Mouse (Mus musculus): Measurements from ENCODE around the gene Thada. TPM values are rescaled to one million over a fixed set of nuclear protein-coding genes. Genes with fewer than 3 reads are reported as not detected.

The Thada gene
- polyA plus RNA-seq, 3 experiments from 2014 or later, result 19.3 to 113 (median 105) TPM

DNA sequence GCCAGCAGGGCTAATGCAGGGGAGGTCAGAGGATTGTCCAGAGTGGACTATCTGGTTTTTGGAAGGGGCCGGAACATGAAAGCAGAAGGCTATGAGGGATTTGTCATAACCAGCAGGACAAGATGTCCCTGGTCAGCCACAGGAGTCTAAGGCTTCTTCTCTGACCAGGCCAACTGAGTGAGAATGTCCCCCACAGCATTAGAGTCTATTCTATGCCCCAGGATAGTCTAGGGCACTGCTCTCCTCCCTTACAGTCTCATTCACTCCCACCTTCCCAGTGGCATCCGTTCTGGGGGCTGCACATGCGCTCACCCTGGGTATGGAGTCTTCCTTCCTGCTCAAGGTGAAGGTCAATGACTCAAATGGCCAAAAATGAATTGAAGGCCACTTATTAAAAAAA, 258.4 kb downstream of the Thada start:
- no peak for ATAC-seq

DNA sequence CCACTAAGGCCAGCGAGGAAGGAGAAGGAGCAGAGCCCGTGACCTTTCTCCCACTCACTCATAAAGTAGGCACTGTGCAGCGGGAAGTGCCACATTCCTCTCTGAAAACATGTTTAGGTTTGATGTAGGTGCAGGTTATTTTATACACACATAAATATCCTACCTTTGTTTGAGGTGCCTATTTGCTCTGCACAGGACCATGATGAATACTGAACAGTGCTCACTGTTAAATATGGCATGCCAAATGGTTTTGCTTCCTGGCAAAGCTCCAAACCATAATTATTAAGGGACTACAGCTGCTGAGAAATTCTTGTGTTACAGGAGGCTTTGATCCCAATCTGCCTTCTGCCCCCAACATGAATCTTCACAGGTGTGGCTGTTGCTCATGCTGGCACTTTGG, 259.8 kb downstream of the Thada start:
- ATAC-seq, result no peak

DNA sequence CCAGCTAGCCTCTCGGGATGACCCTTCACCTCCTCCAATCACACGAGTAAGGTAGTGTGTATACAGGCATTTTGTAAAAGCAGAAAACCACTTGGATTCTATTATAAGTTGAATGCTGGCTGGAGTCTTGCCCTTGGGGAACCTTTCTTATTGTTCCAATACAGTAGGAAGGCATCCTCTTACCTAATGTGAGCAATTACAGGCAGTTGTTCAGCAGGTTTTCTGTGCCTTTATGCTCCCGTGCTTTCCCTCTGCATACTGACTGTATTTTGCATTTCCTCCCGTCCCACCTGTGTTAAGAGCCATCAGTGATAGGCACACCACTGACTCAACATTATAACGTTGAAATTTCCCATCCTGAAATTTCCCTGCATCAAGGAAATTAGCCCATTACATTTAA, 261.0 kb downstream of the Thada start:
- ATAC-seq, result no peak

DNA sequence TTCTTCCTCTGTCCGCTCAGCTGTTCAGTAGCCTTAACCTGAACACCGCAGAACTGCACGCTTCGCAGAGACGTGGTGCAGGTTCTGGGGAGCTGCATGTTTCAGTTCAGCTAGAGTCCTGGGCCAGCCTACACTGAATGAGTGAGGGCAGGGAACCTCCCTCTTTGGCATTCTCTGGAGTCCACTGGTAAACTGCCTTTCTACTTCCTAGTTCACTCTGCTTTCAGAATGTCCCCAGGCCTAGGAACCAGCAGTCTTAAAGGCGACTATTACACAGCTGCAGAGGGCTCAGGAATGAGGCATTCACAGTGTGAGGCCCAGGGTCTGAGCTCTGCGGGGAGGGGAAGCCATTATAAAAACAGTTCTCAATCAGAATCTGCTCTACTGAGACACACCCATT, 262.7 kb downstream of the Thada start:
- no peak for ATAC-seq

DNA sequence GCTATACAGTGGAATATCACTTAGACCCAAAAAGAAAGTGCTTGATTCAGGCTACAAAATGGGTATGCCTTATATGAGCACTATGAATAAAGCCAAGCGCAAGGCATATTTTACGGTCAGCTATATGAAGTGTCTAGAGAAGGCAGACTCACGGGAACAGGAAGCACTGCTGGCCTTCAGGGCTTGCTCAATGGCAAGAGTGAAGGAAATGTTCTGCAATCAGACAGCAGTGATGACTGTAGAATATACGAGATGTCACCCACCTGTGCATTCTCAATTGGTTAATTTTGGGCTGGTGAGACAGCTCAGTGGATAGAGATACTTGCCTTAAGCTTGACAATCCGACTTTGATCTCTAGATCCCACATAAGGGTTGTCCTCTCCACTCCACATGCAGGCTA, 264.8 kb downstream of the Thada start:
- no peak for ATAC-seq

DNA sequence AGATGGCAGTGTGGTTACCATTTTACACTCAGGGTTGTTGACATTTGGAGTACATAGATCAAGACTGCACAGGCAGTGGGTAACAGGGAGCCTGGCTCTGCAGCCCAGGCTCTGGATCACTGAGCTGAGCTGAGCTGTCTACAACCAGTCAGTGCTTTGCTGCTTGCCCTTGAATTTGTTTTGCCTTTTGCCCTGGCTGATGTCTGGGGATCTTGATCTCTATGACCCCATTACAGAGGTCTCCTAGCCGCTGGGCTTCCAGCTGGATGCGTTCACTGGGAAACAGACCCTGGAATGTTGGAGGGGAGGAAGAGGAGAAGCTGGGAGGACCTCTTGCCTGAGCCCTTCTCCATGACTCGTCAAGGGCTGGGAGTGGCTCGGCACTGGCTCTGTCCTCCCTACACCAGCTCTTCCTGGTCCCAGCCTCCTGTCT, 268.1 kb downstream of the Thada start:
- no peak for ATAC-seq

DNA sequence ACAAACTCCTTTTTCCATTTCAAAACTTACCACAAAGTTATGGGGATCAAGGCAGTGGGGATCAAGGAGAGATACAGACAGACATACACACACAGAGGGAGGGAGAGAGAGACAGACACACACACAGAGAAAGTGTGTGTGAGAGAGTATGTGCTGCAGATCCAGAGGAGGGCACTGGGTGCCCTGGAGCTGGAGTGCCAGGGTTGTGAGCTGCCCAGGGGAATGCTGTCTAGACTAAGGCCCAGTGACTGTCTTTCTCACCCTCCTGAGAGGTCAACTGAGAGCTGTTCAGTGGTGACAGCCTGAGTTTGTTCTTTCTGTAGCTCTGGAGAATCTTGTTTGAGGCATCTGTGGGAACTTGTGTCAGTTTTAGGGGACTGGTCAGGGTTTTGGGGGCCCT, 269.7 kb downstream of the Thada start:
- ATAC-seq, result no peak

DNA sequence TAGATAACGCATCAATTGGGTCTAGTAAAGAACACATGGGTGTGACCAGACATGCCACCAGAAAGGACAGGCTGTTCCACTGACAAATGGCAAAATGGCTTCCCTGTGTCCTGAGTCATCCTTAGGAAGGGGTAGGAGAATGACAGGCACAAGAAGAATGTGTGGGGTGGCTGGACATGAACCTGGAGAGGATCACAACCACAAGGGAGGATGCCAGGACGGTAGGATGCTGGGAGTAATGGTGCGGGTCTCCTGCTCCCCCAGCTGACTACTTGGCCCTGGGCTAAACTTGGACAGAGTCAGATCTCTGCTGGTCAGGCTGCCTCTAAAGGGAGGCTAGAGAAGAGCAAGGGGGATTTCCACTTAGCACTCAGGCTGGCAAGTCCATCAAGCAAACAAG, 270.2 kb downstream of the Thada start:
- ATAC-seq, result no peak

DNA sequence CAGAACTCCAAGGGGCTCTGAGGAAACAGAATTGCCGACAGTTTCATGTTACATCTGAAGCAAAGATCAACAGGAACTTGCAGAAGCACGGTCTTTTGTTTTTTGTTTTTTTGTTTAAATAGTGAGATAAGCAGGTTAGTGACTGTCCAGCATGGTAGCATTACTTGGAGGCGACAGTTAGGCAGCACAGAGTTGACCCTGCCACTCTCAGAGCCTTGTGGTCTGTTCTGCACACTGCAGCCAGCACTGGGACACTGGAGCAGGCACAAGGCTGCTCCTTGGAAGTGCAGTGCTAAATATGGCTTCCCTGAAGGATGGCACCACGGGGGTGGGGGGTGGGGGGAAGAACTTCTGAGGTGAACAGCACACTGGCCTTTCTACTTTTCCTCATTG, 271.0 kb downstream of the Thada start:
- ATAC-seq, result no peak

DNA sequence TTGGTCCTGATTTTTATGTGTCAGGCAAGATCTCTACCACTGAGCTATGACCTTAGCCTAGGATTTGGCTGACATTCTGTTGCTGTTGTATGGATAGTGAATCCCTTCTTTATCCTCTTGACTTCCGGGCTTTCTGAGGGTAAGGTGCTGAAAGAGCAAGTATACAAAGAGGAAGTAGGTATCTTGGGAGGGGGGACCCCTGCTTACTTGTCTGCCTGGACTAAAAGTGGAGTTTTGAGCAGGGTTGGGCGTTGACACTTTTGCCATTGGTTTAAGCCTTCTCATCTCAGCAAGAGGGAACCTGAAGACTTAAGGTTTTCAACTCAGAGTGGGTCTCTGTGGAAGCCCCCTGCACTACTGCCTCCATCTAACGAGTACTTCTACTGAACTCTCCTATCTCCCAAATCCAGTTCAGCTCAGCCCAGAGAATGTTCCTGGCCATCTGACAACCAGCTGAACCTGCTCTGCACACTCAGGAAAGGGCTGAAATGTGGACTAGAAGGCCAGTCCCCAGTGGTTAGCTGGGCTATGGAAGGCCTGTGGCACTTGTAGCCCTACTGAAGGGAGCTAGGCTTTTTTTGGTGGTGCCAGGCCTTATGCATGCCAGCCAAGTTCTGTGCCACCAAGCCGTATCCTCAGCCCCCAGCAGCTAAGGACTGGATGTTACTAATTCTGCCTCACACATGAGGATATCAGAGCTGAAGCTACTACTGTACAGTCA, 271.6 kb downstream of the Thada start:
- no peak for ATAC-seq

DNA sequence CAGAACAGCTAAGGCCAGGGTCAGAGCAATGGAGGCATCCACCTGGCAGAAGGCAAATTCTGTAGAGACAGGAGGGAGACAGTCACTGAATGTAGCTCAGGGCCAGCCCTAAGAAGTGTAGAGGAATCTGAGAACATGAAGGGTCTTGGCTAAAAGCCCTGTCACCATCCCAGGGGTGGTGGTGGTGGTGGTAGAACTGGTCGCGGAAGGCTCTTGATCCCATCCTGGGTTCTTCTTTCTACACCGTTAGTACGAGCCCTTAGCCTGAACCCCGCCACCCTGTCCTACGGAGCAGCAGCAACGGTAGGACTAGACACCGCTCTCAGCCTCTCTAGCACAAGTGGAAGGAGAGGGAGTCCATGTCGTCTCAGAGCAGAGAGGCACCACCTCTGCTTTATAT, 272.6 kb downstream of the Thada start:
- ATAC-seq, result no peak

DNA sequence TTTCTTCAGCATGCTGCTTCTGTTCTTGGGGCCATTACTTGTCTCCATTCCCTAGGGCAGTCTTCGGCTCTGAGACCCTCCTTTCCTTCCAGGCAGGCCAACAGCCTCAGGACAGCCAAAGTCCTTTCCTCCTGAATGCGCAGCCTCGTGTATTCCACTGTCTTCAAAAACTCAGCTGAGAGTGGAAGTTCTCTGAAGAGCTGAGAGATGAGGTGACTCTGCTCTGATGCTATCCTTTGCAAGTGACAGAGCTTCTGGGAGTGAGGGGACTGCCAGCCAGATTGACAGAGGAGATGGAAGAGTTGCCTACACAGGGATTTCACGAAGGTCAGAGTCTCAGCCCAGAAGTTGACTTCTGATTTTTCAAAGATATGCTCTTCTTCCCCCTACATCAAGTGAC, 274.1 kb downstream of the Thada start:
- ATAC-seq, result no peak

DNA sequence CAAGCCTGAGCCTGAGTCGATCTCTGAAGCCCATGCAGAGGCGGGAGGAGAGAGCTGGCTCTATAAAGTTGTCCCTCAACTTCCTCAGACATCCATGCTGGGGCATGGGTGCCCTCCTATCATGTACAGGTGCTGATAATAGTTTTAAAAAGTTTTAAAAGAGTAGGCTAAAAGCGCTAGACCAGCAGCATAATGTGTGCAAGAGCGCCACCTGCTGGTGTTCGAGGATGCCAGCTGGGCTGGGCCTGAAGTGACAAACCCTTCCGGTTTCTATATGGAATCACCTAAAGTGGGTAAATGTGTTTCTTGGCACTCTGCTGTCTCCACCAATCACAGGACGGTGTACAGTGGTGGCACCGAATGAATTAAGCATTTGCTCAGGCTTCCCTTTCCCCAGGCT, 275.1 kb downstream of the Thada start:
- ATAC-seq, result peak; percentile 19

DNA sequence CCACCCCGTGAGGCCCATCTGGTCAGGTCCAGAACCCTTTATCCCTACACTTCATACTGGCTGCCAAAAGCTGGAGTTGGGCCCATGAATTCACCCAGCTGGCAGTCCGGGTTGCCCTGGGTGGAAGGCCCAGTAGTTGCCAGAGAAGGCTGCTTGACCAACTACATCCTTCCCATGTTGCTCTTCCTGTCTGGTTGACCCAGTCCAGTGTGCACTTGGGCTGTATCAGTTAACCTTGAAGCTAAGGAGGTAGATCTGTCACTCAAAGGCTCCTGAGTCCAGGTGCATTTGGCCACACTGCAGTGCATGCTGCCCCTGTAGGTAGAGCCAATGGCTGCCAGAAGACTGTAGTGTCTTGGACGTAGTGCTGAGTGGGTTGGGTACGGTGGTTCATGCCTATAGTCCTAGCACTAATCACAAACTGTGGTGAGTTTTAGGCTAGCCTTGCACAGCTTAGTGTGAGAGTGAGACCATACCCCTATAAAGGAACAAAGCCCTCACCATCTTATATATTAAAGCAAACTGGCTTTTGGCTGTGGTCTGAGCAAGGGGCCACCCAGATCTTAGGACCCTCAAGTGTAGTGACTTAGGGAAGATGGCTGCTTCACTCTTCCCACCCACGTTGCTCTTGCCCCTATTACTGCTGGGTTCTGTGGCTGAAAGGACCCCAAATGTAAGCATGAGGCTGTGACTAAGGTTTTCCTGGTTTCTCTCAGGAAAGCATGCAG, 276.7 kb downstream of the Thada start:
- ATAC-seq, result no peak

DNA sequence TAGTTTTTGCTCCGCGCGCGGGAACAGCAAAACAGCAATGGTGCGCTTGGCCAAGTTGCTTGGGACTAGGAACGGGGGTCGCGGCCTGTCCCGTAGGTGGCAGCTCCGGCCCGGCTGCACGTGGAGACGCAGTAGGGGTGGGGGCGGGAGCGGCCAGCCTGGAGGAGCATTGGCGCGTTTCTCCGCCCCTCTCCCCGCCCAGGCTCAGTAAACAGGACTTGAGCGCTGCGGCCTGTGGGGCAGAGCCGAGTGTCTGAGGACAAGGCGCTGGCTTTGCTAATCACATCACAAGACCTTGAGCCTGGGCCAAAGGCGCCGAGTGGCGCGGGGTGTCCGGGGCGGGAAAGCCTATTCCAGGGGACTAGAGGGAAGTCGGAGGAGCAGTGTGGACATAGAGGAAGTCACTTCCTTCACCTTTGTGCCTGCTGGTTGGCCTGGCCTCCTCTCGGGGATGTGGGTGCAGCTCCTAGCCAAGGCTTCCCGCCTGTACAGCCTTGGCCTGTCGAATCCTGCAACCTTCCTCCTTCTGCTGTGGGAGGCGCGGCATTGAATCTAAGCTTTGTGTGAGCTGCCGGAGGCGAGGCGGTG, 277.5 kb downstream of the Thada start:
- ATAC-seq, result peak; percentile 26

DNA sequence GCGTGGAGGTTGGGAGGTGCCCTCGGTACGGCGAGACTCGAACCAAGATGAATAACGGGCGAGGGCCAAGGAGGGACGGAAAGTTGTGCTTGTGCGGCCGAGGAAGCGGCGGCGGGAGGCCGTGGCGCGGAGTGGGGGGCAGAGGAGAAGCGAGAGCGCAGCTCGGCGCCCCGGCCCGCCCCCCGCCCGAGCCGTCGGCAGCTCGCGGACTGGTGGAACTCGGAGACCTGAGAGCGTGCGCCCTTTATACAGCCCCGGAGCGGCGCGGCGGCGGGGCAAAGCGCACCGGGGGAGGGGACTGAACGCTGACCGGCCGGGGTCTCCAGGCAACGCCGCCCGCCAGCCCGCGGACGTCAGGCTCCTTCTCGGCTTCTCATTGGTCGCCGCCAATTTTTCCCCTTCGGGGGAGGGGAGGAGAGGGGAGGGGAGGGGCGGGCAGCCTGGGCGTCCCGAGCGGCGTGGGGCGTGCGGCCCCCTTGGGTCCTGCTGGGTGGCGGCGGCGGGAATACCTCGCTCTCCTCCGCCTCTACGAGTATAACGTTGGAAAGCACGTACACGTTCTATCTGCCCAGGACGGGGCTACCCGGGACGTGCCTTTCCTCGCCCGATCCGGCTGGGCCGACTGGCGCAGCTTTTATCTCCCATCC, 278.2 kb downstream of the Thada start, which contains the start of gene Zfp36l2:
Zfp36l2 (minus strand) TSS at position 221 of the 647 bp plus-strand sequence.
- peak; percentile 54 for ATAC-seq

DNA sequence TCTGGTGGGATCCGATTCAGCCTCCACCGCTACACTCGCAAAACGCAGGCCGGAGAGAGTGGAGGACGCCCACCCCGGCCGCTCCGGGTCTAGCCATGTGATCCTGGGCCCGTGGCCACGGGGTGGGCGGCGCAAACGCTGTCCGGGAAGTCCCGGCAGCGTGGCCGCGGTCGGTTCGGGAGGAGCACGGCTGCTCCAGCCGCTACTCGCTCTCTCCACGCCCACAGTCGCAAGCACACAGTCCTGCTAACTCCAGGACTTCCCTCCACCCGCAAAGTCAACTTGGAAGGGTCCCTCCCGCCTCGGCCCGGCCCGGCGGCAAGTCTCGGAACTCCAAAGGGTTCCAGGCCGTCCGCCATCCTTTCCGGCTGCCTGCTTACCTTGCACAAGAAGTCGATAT, 278.7 kb downstream of the Thada start:
- peak; percentile 2 for ATAC-seq

DNA sequence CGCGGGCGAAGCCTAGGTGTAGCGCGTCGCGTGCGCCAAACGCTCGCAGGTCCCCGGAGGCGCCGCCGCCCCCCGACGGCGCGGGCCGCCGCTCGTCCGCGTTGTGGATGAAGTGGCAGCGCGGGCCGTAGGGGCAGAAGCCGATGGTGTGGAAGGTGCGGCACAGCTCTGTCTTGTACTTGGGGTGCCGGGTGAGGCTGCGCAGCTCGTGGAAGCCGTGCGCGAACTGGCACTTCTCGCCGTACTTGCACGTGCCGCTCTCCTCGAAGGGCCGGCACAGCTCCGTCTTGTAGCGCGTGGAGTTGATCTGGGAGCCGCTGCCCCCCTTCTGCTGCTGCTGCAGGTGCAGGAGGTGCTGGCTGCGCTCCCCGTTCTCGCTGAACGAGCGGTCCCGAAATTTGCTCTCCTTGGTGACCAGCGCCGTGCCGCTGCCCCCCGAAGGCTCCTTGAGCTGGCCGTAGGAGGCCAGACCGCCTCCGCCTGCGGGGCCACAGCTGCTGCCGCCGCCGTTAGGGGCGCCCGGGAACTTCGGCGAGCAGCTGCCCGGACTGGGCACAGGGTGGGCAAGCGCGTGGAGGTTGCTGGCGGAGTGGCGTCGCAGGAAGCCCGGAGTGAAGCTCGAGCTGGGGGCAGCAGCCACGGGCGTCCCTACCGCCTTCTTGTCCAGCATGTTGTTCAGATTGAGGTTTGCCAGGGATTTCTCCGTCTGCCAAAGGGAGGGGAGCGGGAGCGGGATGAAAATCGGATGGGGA, 279.4 kb downstream of the Thada start:
- no peak for ATAC-seq

DNA sequence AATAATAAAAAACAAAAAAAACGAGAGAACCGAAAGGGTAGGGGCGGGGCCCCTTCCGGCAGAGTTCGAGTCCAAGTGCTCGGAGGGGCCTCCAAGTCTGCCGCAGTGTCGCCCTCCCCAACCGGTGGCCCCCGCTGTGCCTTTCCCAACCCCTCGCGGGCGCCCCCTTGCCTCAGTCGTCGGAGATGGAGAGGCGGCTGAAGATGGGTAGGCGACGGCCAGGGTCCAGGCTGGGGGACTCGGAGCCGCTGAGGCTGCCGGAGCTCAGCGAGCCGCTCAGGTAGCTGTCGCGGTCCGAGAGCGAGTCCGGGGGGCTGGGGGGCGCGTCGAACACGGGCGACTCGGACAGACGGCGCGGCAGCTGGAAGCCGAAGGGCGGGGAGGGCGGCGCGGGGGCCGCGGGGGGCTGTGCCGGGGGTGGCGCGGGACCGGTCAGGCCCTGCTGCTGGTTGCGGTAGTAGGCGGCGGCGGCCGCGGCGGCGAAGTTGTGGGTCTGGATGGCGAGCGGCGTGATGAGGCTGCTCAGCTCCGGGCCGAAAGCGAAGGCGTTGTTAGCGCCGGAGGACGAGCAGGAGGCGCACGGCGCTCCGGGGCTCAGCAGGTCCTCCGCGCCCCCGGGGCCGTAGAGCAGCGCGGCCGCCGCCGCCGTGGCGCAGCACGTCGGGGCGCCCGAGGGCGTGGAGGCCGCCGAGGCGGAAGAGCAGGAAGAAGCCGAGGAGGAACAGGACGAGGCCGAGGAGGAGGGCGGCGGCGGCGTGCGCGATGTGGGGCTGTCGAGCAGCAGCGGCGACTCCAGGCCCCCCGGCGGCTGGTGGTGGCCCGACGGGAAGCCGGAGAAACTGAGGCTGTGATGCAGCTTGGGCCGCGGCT, 280.2 kb downstream of the Thada start:
- no peak for ATAC-seq

DNA sequence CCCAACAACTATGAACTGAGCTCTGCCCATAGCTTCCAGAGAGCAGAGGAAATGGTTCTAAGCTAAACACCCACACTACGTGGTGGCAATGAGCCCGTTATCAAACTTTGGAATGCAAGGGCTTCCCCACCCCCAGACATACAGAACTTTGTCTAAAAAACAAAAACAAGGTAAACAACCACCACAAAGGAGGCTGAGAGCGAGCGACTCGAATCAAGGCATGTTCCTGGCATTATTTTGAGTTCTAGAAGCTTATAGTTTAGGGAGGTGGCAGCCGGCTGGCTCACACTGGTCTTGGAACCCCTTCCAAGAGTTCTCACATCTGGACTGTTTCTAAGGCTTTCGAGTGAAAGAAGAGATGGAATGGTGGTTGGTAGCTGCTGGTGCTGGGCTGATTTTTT, 281.0 kb downstream of the Thada start:
- no peak for ATAC-seq

DNA sequence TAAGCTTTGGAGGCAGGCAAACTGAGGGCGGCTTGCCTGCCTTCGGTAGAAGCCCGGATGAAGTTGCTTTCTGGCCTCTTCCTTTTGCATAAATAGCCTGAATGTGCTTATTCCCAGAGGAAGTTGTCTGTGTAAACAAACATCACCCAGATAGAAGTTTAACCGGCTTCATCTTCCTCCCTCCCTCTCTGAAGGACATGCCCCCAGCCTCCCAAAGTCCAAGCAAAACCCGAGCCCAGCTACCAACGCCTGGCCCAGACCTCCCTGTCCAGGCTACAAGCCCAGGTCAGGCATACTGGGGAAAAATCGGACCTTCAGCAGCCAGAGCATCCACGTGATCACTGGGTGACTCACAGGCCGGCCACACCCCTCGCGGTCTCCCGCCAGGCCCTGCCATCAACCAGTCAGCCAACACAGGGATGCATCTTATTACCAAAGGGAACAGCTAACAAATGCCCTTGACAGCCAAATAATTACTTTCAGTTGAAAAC, 282.7 kb downstream of the Thada start:
- ATAC-seq, result no peak

Data from inflammation-experienced regulatory T-cells, adult 6 months (primary cell).